Mouse (Mus musculus): ENCODE results near the gene Catsperz.

Catsperz gene

GRCm38 (mm10) chr19:6925307-6925573 lies at the start of gene Catsperz:
Catsperz (minus strand) TSS chr19:6925380.
- DNase-seq (ENCODE audit: low spot score in 2 of 2): no peak

GRCm38 (mm10) chr19:6974211-6975205 lies 49.3 kb upstream of the Catsperz start, which contains the start of gene Ppp1r14b:
Ppp1r14b (plus strand) TSS chr19:6974968.
- DNase-seq (ENCODE audit: low spot score in 2 of 2): peak; percentile 81 to 83

- DNase-seq (ENCODE audit: low spot score in 2 of 2): no peak
Measured at GRCm38 (mm10) chr19:6973581-6974190, 48.5 kb upstream of the Catsperz start.

GRCm38 (mm10) chr19:6972247-6972917 lies 47.2 kb upstream of the Catsperz start:
- no peak for DNase-seq (ENCODE audit: low spot score in 2 of 2)

- no peak for DNase-seq (ENCODE audit: low spot score in 2 of 2)
Measured at GRCm38 (mm10) chr19:6971644-6972043, 46.5 kb upstream of the Catsperz start.

GRCm38 (mm10) chr19:6970460-6971085 lies 45.4 kb upstream of the Catsperz start:
- DNase-seq (ENCODE audit: low spot score in 2 of 2): no peak

GRCm38 (mm10) chr19:6969665-6970381 lies 44.6 kb upstream of the Catsperz start:
- peak in 1 of 2 experiments; percentile 74 for DNase-seq (ENCODE audit: low spot score in 2 of 2)

GRCm38 (mm10) chr19:6969291-6969664 lies 44.1 kb upstream of the Catsperz start:
- no peak for DNase-seq (ENCODE audit: low spot score in 2 of 2)

- DNase-seq (ENCODE audit: low spot score in 2 of 2): no peak
Measured at GRCm38 (mm10) chr19:6968491-6969271, 43.5 kb upstream of the Catsperz start.

GRCm38 (mm10) chr19:6956461-6956860 lies 31.3 kb upstream of the Catsperz start:
- no peak for DNase-seq (ENCODE audit: low spot score in 2 of 2)

- no peak for DNase-seq (ENCODE audit: low spot score in 2 of 2)
Measured at GRCm38 (mm10) chr19:6955424-6955823, 30.2 kb upstream of the Catsperz start.

- peak in 1 of 2 experiments; percentile 35 for DNase-seq (ENCODE audit: low spot score in 2 of 2)
Measured at GRCm38 (mm10) chr19:6954046-6954445, 28.9 kb upstream of the Catsperz start.

GRCm38 (mm10) chr19:6952712-6953037 lies 27.5 kb upstream of the Catsperz start:
- peak in 1 of 2 experiments; percentile 34 for DNase-seq (ENCODE audit: low spot score in 2 of 2)

- DNase-seq (ENCODE audit: low spot score in 2 of 2): peak; percentile 32 to 44
Measured at GRCm38 (mm10) chr19:6951994-6952711, 27.0 kb upstream of the Catsperz start.

GRCm38 (mm10) chr19:6951381-6951968 lies 26.3 kb upstream of the Catsperz start:
- DNase-seq (ENCODE audit: low spot score in 2 of 2): peak; percentile 66 to 73

- DNase-seq (ENCODE audit: low spot score in 2 of 2): peak; percentile 29 to 33
Measured at GRCm38 (mm10) chr19:6950613-6951153, 25.5 kb upstream of the Catsperz start.

- no peak for DNase-seq (ENCODE audit: low spot score in 2 of 2)
Measured at GRCm38 (mm10) chr19:6949951-6950350, 24.8 kb upstream of the Catsperz start.

GRCm38 (mm10) chr19:6949532-6949931 lies 24.4 kb upstream of the Catsperz start:
- DNase-seq (ENCODE audit: low spot score in 2 of 2): no peak

GRCm38 (mm10) chr19:6948186-6948585 lies 23.0 kb upstream of the Catsperz start:
- no peak for DNase-seq (ENCODE audit: low spot score in 2 of 2)

All from thymus, postnatal 10 days (tissue).